Mouse (Mus musculus) lung, embryonic 16.5 days (tissue): ENCODE data around the gene Gramd4. TPM values are rescaled to one million over a fixed set of nuclear protein-coding genes. Genes with fewer than 3 reads are reported as not detected.
"Not testable (repeated sequence)": the region's sequence is repeated elsewhere in the genome, so short reads cannot be mapped to it uniquely, and the experiment has no call there.

ENCODE experiments used
- ATAC-seq: fragments of 200-750 bp; cut with Nextera tagmentation; 2 replicates; pipeline ENCODE4 v1.8.0; 2017; ENCODE audit warnings: low read depth, mild to moderate bottlenecking, moderate library complexity
- H3K27ac ChIP-seq: fragments of 300-500 bp; sonication (generic); 2 replicates; pipeline ENCODE4 v1.5.1; 2014; ENCODE audit warnings: mild to moderate bottlenecking, control low read depth, low read length
- H3K27me3 ChIP-seq: fragments of 300-500 bp; sonication (generic); 2 replicates; pipeline ENCODE4 v1.6.1; 2014; ENCODE audit warnings: low read depth, low read length, mixed read lengths; ENCODE audit not compliant: control insufficient read depth, insufficient read depth
- H3K36me3 ChIP-seq: fragments of 300-500 bp; sonication (generic); 2 replicates; pipeline ENCODE4 v1.6.1; 2014; ENCODE audit warnings: low read length; ENCODE audit not compliant: control insufficient read depth, insufficient read depth
- H3K4me1 ChIP-seq: fragments of 300-500 bp; sonication (generic); replicated peaks from 2 replicates; pipeline ENCODE4 v1.6.1; 2014; ENCODE audit warnings: low read length, mixed read lengths; ENCODE audit not compliant: control insufficient read depth, insufficient read depth
- H3K4me2 ChIP-seq: fragments of 300-500 bp; sonication (generic); 2 replicates; pipeline ENCODE4 v1.6.1; 2014; ENCODE audit warnings: low read depth, low read length, control low read depth
- H3K4me3 ChIP-seq: fragments of 300-500 bp; sonication (generic); 2 replicates; pipeline ENCODE4 v1.5.1; 2014; ENCODE audit warnings: mild to moderate bottlenecking, low read length, control low read depth
- H3K9ac ChIP-seq: fragments of 300-500 bp; sonication (generic); 2 replicates; pipeline ENCODE4 v1.6.1; 2014; ENCODE audit warnings: low read length, control low read depth
- H3K9me3 ChIP-seq: fragments of 300-500 bp; sonication (generic); 2 replicates; pipeline ENCODE4 v1.6.1; 2016; ENCODE audit warnings: low read length; ENCODE audit not compliant: control insufficient read depth
- WGBS: fragments of 180-500 bp; shearing (Covaris S2); extraction: QIAGEN DNeasy Blood & Tissue Kit; methylation state at CpG from one replicate; pipeline ENCODE4 v1.1.7; 2014; 5-methylcytosine and 5-hydroxymethylcytosine counted together
- polyA plus RNA-seq: library from polyadenylated mRNA; unstranded; fragments of >200 nt; fragmentation: Nextera tagmentation; extraction: Ambion mirVana; gene quantifications from 2 replicates; pipeline ENCODE4 v1.2.1, GENCODE M21; 2015

Gramd4 gene
- polyA plus RNA-seq, 1 experiment from 2014 or later: 11.2 TPM

- ATAC-seq: no peak
- no peak overlapping the region for H3K27ac ChIP-seq
- H3K27me3 ChIP-seq: no peaks in the 10 kb centered on the region
- H3K36me3 ChIP-seq: peaks cover 15% of the 10 kb centered on the region; the same call in 1 of the 2 replicates
- no peaks in the 10 kb centered on the region for H3K9me3 ChIP-seq
- no peaks in the 10 kb centered on the region for H3K4me1 ChIP-seq
- H3K4me2 ChIP-seq: no peak overlapping the region
- WGBS: 77% methylated on average over 4 of the region's 4 CpGs
- H3K4me3 ChIP-seq: no peak overlapping the region
- no peak overlapping the region for H3K9ac ChIP-seq
Observed at GRCm38 (mm10) chr15:86150593-86150992, 93.1 kb downstream of the Gramd4 start.

GRCm38 (mm10) chr15:86153481-86153960, 96.0 kb downstream of the Gramd4 start:
- Histone ChIP-seq H3K36me3 (peaks cover 9% of the 10 kb centered on the region), H3K9ac (no peak overlapping the region), H3K4me1 (no peaks in the 10 kb centered on the region), H3K27me3 (no peaks in the 10 kb centered on the region), H3K27ac (no peak overlapping the region), H3K4me3 (no peak overlapping the region), H3K9me3 (no peaks in the 10 kb centered on the region), H3K4me2 (no peak overlapping the region)
- 87% methylated on average over 12 of the region's 12 CpGs for WGBS
- ATAC-seq: no peak

- H3K36me3 ChIP-seq: peaks cover 5% of the 10 kb centered on the region
Observed at GRCm38 (mm10) chr15:86156492-86156891, 99.0 kb downstream of the Gramd4 start.

GRCm38 (mm10) chr15:86159093-86159492, 101.6 kb downstream of the Gramd4 start:
- Histone ChIP-seq H3K9ac (no peak overlapping the region), H3K27me3 (no peaks in the 10 kb centered on the region), H3K36me3 (peaks cover 17% of the 10 kb centered on the region), H3K4me1 (no peaks in the 10 kb centered on the region), H3K4me3 (no peak overlapping the region), H3K4me2 (no peak overlapping the region), H3K9me3 (no peaks in the 10 kb centered on the region), H3K27ac (no peak overlapping the region)
- 64% methylated on average over 16 of the region's 16 CpGs for WGBS
- no peak for ATAC-seq

More at GRCm38 (mm10) chr15:86156492-86156891, 99.0 kb downstream of the Gramd4 start:
- Histone ChIP-seq H3K9ac (no peak overlapping the region), H3K27me3 (no peaks in the 10 kb centered on the region), H3K27ac (no peak overlapping the region), H3K9me3 (no peaks in the 10 kb centered on the region), H3K4me3 (no peak overlapping the region), H3K4me2 (no peak overlapping the region), H3K4me1 (no peaks in the 10 kb centered on the region)
- 69% methylated on average over 5 of the region's 5 CpGs for WGBS
- ATAC-seq: no peak

GRCm38 (mm10) chr15:86159719-86160118, 102.2 kb downstream of the Gramd4 start:
- Histone ChIP-seq H3K9ac (no peak overlapping the region), H3K4me2 (no peak overlapping the region), H3K9me3 (no peaks in the 10 kb centered on the region), H3K27ac (no peak overlapping the region), H3K4me3 (no peak overlapping the region), H3K27me3 (no peaks in the 10 kb centered on the region), H3K36me3 (peaks cover 19% of the 10 kb centered on the region), H3K4me1 (no peaks in the 10 kb centered on the region)
- no peak for ATAC-seq
- WGBS: 87% methylated on average over 5 of the region's 5 CpGs

- Histone ChIP-seq H3K27me3 (no peaks in the 10 kb centered on the region), H3K4me1 (no peaks in the 10 kb centered on the region), H3K36me3 (peaks cover 20% of the 10 kb centered on the region), H3K9ac (no peak overlapping the region), H3K27ac (no peak overlapping the region), H3K9me3 (no peaks in the 10 kb centered on the region), H3K4me3 (no peak overlapping the region), H3K4me2 (no peak overlapping the region)
- 62% methylated on average over 9 of the region's 10 CpGs for WGBS
- no peak for ATAC-seq
Observed at GRCm38 (mm10) chr15:86160906-86161305, 103.4 kb downstream of the Gramd4 start.

GRCm38 (mm10) chr15:86161800-86162199, 104.3 kb downstream of the Gramd4 start:
- 96% methylated on average over 3 of the region's 3 CpGs for WGBS
- not testable (repeated sequence) for H3K4me1 ChIP-seq

GRCm38 (mm10) chr15:86164718-86165345, 107.3 kb downstream of the Gramd4 start:
- no peak for ATAC-seq
- H3K4me3 ChIP-seq: no peak overlapping the region
- peaks cover 19% of the 10 kb centered on the region for H3K4me1 ChIP-seq
- H3K4me2 ChIP-seq: no peak overlapping the region
- no peaks in the 10 kb centered on the region for H3K9me3 ChIP-seq
- WGBS: 72% methylated on average over 21 of the region's 21 CpGs
- H3K27ac ChIP-seq: peak overlapping the region; percentile 27; the same call in 1 of the 2 replicates
- H3K27me3 ChIP-seq: no peaks in the 10 kb centered on the region
- peaks cover 17% of the 10 kb centered on the region for H3K36me3 ChIP-seq
- H3K9ac ChIP-seq: no peak overlapping the region

More at GRCm38 (mm10) chr15:86161800-86162199, 104.3 kb downstream of the Gramd4 start:
- not testable (repeated sequence) for H3K27me3 ChIP-seq, H3K9ac ChIP-seq, H3K4me2 ChIP-seq, H3K27ac ChIP-seq, H3K9me3 ChIP-seq, H3K4me3 ChIP-seq, ATAC-seq
- H3K36me3 ChIP-seq: peaks cover 17% of the 10 kb centered on the region

GRCm38 (mm10) chr15:86165811-86166590, 108.5 kb downstream of the Gramd4 start:
- no peak for ATAC-seq
- WGBS: 85% methylated on average over 24 of the region's 24 CpGs
- H3K4me1 ChIP-seq: peaks cover 22% of the 10 kb centered on the region
- H3K9ac ChIP-seq: no peak overlapping the region
- no peak overlapping the region for H3K4me3 ChIP-seq
- H3K4me2 ChIP-seq: no peak overlapping the region
- no peaks in the 10 kb centered on the region for H3K9me3 ChIP-seq
- peaks cover 17% of the 10 kb centered on the region for H3K36me3 ChIP-seq
- H3K27ac ChIP-seq: no peak overlapping the region
- H3K27me3 ChIP-seq: no peaks in the 10 kb centered on the region
